28 mouse cellular contexts compared by ENCODE assay signal in the genomic region with DNA sequence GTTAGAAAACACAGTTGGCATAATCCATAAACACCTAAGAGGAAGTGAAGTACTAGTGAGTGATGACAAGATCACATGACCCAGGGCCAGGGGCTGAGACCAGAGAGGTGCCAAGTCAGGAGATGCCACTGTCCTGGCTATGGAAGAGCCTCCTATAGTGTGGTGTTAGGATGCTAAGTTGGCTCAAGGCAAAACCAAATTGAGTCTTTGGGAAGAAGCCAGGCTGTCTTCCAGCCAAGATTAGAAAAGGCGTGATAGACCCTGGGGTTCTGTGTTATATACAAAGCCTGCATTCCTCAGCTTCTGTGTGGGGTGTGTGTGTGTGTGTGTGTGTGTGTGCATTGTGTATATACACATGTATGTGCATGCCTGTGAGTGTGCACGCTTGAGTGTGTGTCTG. TPM values are rescaled to one million over a fixed set of nuclear protein-coding genes. Genes with fewer than 3 reads are reported as not detected.
DNase-seq lines count a peak whose midpoint lies in the region; ATAC-seq and TF ChIP-seq lines count a peak whose summit lies in the region.
"Had no signal": no experiment of that assay in that cellular context is flagged by ENCODE, and none has a peak within 500 bp of the region (broad histone marks: within the 10 kb centered on the region; RNA-seq: fewer than 3 reads in every experiment).

No protein-coding gene starts in this region.

- 75% methylated on average over 2 of the region's 2 CpGs for WGBS in forebrain, postnatal 0 days
- WGBS in forebrain, embryonic 15.5 days = 72% methylated on average over 2 of the region's 2 CpGs
- 78% methylated on average over 2 of the region's 2 CpGs for WGBS in midbrain, postnatal 0 days
- WGBS in midbrain, embryonic 11.5 days = 93% methylated on average over 2 of the region's 2 CpGs

- no peak overlapping the region for H3K27ac ChIP-seq in forebrain, postnatal 0 days (ENCODE audit: low read depth, low read length)
- H3K27ac ChIP-seq in forebrain, embryonic 15.5 days (replicated peaks) = no peak overlapping the region
- H3K27ac ChIP-seq in midbrain, postnatal 0 days (ENCODE audit: low read depth, low read length) = no peak overlapping the region
- no peak overlapping the region for H3K27ac ChIP-seq in midbrain, embryonic 11.5 days (ENCODE audit: low read depth, low read length)
- H3K27ac ChIP-seq: forebrain, embryonic 10.5 days; gastrocnemius, adult 2 months; hindbrain, embryonic 13.5 days; intestine, embryonic 15.5 days had no signal

- no peak overlapping the region for H3K4me3 ChIP-seq in forebrain, postnatal 0 days (ENCODE audit: low read depth, low read length)
- H3K4me3 ChIP-seq in forebrain, embryonic 15.5 days = no peak overlapping the region
- no peak overlapping the region for H3K4me3 ChIP-seq in midbrain, postnatal 0 days (ENCODE audit: low read depth, low read length)
- no peak overlapping the region for H3K4me3 ChIP-seq in midbrain, embryonic 11.5 days (ENCODE audit: low read depth, low read length)
- H3K4me3 ChIP-seq: forebrain, embryonic 10.5 days; gastrocnemius, adult 2 months; hindbrain, embryonic 13.5 days; intestine, embryonic 15.5 days had no signal

- no peak overlapping the region for H3K4me2 ChIP-seq in forebrain, postnatal 0 days (ENCODE audit: low read depth)
- no peak overlapping the region for H3K4me2 ChIP-seq in forebrain, embryonic 15.5 days (replicated peaks)
- no peak overlapping the region for H3K4me2 ChIP-seq in midbrain, postnatal 0 days (ENCODE audit: low read depth, low read length, poor library complexity, severe bottlenecking)
- no peak overlapping the region for H3K4me2 ChIP-seq in midbrain, embryonic 11.5 days
- H3K4me2 ChIP-seq: heart, embryonic 11.5 days; hindbrain, embryonic 13.5 days; intestine, embryonic 15.5 days had no signal

- no peaks in the 10 kb centered on the region for H3K27me3 ChIP-seq in forebrain, postnatal 0 days (ENCODE audit: insufficient read depth, low read length)
- no peaks in the 10 kb centered on the region for H3K27me3 ChIP-seq in forebrain, embryonic 15.5 days
- no peaks in the 10 kb centered on the region for H3K27me3 ChIP-seq in midbrain, postnatal 0 days (ENCODE audit: insufficient read depth, low read length)
- no peaks in the 10 kb centered on the region for H3K27me3 ChIP-seq in midbrain, embryonic 11.5 days (ENCODE audit: control insufficient read depth, insufficient read depth, low read length)
- H3K27me3 ChIP-seq: hindbrain, embryonic 13.5 days; intestine, embryonic 15.5 days; Patski had no signal

- no peak for TF ChIP-seq CTCF in forebrain, postnatal 0 days (IDR thresholded peaks at IDR 0.05; ENCODE audit: low read depth)
- TF ChIP-seq CTCF in midbrain, postnatal 0 days (IDR thresholded peaks at IDR 0.05) = no peak
- no peak for TF ChIP-seq CTCF in brain, embryonic 14.5 days (IDR thresholded peaks at IDR 0.05; ENCODE audit: borderline replicate concordance, extremely low read depth, insufficient read depth, insufficient read length)

- H3K4me1 ChIP-seq in forebrain, postnatal 0 days (ENCODE audit: insufficient read depth) = no peaks in the 10 kb centered on the region
- H3K4me1 ChIP-seq in forebrain, embryonic 15.5 days = no peaks in the 10 kb centered on the region
- no peaks in the 10 kb centered on the region for H3K4me1 ChIP-seq in midbrain, postnatal 0 days (ENCODE audit: insufficient read depth, low read length)
- no peaks in the 10 kb centered on the region for H3K4me1 ChIP-seq in midbrain, embryonic 11.5 days (ENCODE audit: control insufficient read depth, insufficient read depth, low read length)
- H3K4me1 ChIP-seq: intestine, embryonic 15.5 days had no signal

- DNase-seq in cerebellum, postnatal 10 days = peak; percentile 52 to 60
- DNase-seq in cerebellum, postnatal 4 days (ENCODE audit: low spot score in 2 of 2) = no peak
- peak; percentile 49 for DNase-seq in forebrain, postnatal 0 days
- DNase-seq in midbrain, postnatal 0 days (ENCODE audit: low spot score) = peak; percentile 48
- no peak for DNase-seq in midbrain, embryonic 11.5 days (ENCODE audit: low spot score, missing footprints)
- peak; percentile 49 for DNase-seq in brain, embryonic 14.5 days (ENCODE audit: low read depth)
- DNase-seq in spleen, postnatal 10 days (ENCODE audit: low spot score in 2 of 2) = no peak
- DNase-seq: adrenal gland, adult 2 months; adrenal gland, postnatal 14 days; cerebellum, adult 18-20 months; cerebellum, adult 9-10 months; cerebellum, postnatal 36 days; gastrocnemius, adult 2 months; gastrocnemius, postnatal 14 days; heart, adult 11 months had no signal

- H3K9ac ChIP-seq in forebrain, postnatal 0 days = no peak overlapping the region
- no peak overlapping the region for H3K9ac ChIP-seq in forebrain, embryonic 15.5 days (replicated peaks)
- no peak overlapping the region for H3K9ac ChIP-seq in midbrain, postnatal 0 days (replicated peaks; ENCODE audit: low read length, poor library complexity, severe bottlenecking)
- H3K9ac ChIP-seq in midbrain, embryonic 11.5 days (ENCODE audit: low read length) = no peak overlapping the region
- H3K9ac ChIP-seq: hindbrain, embryonic 13.5 days; intestine, embryonic 15.5 days had no signal

- no peaks in the 10 kb centered on the region for H3K9me3 ChIP-seq in forebrain, postnatal 0 days (ENCODE audit: low read length)
- no peaks in the 10 kb centered on the region for H3K9me3 ChIP-seq in forebrain, embryonic 15.5 days
- no peaks in the 10 kb centered on the region for H3K9me3 ChIP-seq in midbrain, postnatal 0 days (ENCODE audit: low read length)
- no peaks in the 10 kb centered on the region for H3K9me3 ChIP-seq in midbrain, embryonic 11.5 days (ENCODE audit: control insufficient read depth, low read length)
- H3K9me3 ChIP-seq: forebrain, embryonic 10.5 days; hindbrain, embryonic 13.5 days; intestine, embryonic 15.5 days had no signal

- H3K36me3 ChIP-seq in forebrain, postnatal 0 days (ENCODE audit: insufficient read depth) = no peaks in the 10 kb centered on the region
- H3K36me3 ChIP-seq in forebrain, embryonic 15.5 days = no peaks in the 10 kb centered on the region
- no peaks in the 10 kb centered on the region for H3K36me3 ChIP-seq in midbrain, postnatal 0 days (ENCODE audit: insufficient read depth, low read length)
- no peaks in the 10 kb centered on the region for H3K36me3 ChIP-seq in midbrain, embryonic 11.5 days (ENCODE audit: control insufficient read depth, insufficient read depth, low read length)
- H3K36me3 ChIP-seq: forebrain, embryonic 10.5 days; hindbrain, embryonic 13.5 days; intestine, embryonic 15.5 days had no signal

- no peak for TF ChIP-seq POLR2A in brain, embryonic 14.5 days (IDR thresholded peaks at IDR 0.05; ENCODE audit: borderline replicate concordance, extremely low read depth, insufficient read depth, insufficient read length, poor library complexity, severe bottlenecking)

- no peak for ATAC-seq in forebrain, postnatal 0 days
- no peak; the same call in 1 of the 2 replicates for ATAC-seq in forebrain, embryonic 15.5 days (replicated peaks)
- no peak for ATAC-seq in midbrain, postnatal 0 days (ENCODE audit: low FRiP score)
- ATAC-seq in midbrain, embryonic 11.5 days (ENCODE audit: low FRiP score) = no peak
- ATAC-seq: forebrain, embryonic 16.5 days; hindbrain, embryonic 16.5 days; intestine, embryonic 15.5 days; Patski had no signal

RNA-seq across cellular contexts. Expression of gene Cdh26, which starts 48.7 kb away (rescaled TPM):
- 0.10 and 0.15 TPM in 2 replicates for total RNA-seq in forebrain, postnatal 0 days (2014; rRNA removed)
- 0.30 and 0.44 TPM in 2 replicates for polyA plus RNA-seq in forebrain, postnatal 0 days (2015; fragmentation: Nextera tagmentation; extraction: Ambion mirVana)
- polyA plus RNA-seq in forebrain, embryonic 15.5 days (2015; fragmentation: Nextera tagmentation; extraction: Ambion mirVana) = 0.09 TPM in 1 of 2 replicates, not detected in the other
- 0.49 and 11.5 TPM in 2 replicates for total RNA-seq in midbrain, postnatal 0 days (2014; rRNA removed)
- polyA plus RNA-seq in midbrain, postnatal 0 days (2015; fragmentation: Nextera tagmentation; extraction: Ambion mirVana) = 0.29 and 0.32 TPM in 2 replicates
- polyA plus RNA-seq in midbrain, embryonic 11.5 days (2014; fragmentation: Nextera tagmentation; extraction: Ambion mirVana) = 0.14 TPM in 1 of 2 replicates, not detected in the other
- 0.19 and 0.59 TPM in 2 replicates for polyA plus RNA-seq in brain, embryonic 14.5 days (2012; rRNA removed)
- total RNA-seq: adrenal gland, adult 2 months; adrenal gland, postnatal 14 days; gastrocnemius, adult 2 months; gastrocnemius, postnatal 14 days; gastrocnemius, postnatal 4 days; heart, adult 8-10 months; heart, postnatal 25 days; hematopoietic stem cell, adult 5-6 weeks had no signal
- polyA plus RNA-seq: adrenal gland, adult 2 months; heart, embryonic 14.5 days; Patski had no signal

Comparison
In these comparisons a context has a peak if more than half of its experiments do, and no peak if none do; other contexts are left out.
1. DNase-seq: peak in cerebellum, postnatal 10 days (2 of 2), forebrain, postnatal 0 days (single experiment), midbrain, postnatal 0 days (single experiment) and brain, embryonic 14.5 days (single experiment); none in cerebellum, postnatal 4 days (0 of 2), midbrain, embryonic 11.5 days (single experiment) and spleen, postnatal 10 days (0 of 2).